Mouse (Mus musculus) liver, embryonic 12.5 days (tissue): ENCODE results near the gene Cbfa2t3. TPM values are rescaled to one million over a fixed set of nuclear protein-coding genes. Genes with fewer than 3 reads are reported as not detected.

Experiments used
- ATAC-seq: fragments of 200-750 bp; cut with Nextera tagmentation; 2 replicates; pipeline ENCODE4 v1.8.0; 2017; ENCODE audit warnings: moderate number of reproducible peaks, mild to moderate bottlenecking, moderate library complexity
- H3K27ac ChIP-seq: fragments of 300-500 bp; sonication (generic); 2 replicates; pipeline ENCODE4 v1.5.1; 2016; ENCODE audit warnings: mild to moderate bottlenecking
- H3K27me3 ChIP-seq: fragments of 300-500 bp; sonication (generic); replicated peaks from 2 replicates; pipeline ENCODE4 v1.6.1; 2016; ENCODE audit warnings: mild to moderate bottlenecking, moderate library complexity
- H3K36me3 ChIP-seq: fragments of 300-500 bp; sonication (generic); 2 replicates; pipeline ENCODE4 v1.6.1; 2016; ENCODE audit warnings: mild to moderate bottlenecking, moderate library complexity
- H3K4me1 ChIP-seq: fragments of 300-500 bp; sonication (generic); 2 replicates; pipeline ENCODE4 v1.6.1; 2016
- H3K4me2 ChIP-seq: fragments of 300-500 bp; sonication (generic); 2 replicates; pipeline ENCODE4 v1.6.1; 2016; ENCODE audit warnings: mild to moderate bottlenecking, moderate library complexity
- H3K4me3 ChIP-seq: fragments of 300-500 bp; sonication (generic); 2 replicates; pipeline ENCODE4 v1.5.1; 2016; ENCODE audit warnings: mild to moderate bottlenecking, moderate library complexity
- H3K9ac ChIP-seq: fragments of 300-500 bp; sonication (generic); 2 replicates; pipeline ENCODE4 v1.6.1; 2016; ENCODE audit warnings: mild to moderate bottlenecking, moderate library complexity
- H3K9me3 ChIP-seq: fragments of 300-500 bp; sonication (generic); replicated peaks from 2 replicates; pipeline ENCODE4 v1.6.1; 2016; ENCODE audit warnings: mild to moderate bottlenecking, moderate library complexity
- WGBS: fragments of 180-500 bp; shearing (Covaris S2); methylation state at CpG from one replicate; pipeline ENCODE4 v1.1.7; 2016; ENCODE audit not compliant: insufficient replicate concordance; 5-methylcytosine and 5-hydroxymethylcytosine counted together
- polyA plus RNA-seq: library from polyadenylated mRNA; unstranded; fragments of >200 nt; fragmentation: Nextera tagmentation; extraction: Ambion mirVana; gene quantifications from 2 replicates; pipeline ENCODE4 v1.2.1, GENCODE M21; 2016

The Cbfa2t3 gene
- polyA plus RNA-seq, 1 experiment from 2014 or later: 7.7 TPM

DNA sequence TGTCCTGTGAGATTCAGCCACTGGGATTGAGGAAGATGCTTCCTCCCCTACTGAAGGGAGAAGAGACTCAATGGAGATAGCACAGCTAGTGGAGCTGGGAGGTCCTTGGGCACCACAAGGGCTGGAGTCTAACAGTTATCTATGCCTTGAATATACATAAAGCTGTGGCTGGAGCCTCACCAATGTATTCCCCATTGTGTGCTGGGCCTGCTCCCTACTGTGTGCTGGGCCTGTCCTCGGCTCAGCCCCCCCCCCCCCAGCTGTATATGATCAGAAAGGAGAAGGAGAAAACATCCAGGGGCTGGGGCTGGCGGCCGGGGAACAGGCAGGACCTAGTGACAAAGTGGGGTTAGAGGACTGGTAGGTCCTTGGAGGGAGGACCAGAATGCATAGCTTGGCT lies 36.2 kb upstream of the Cbfa2t3 start:
- peaks cover 50% of the 10 kb centered on the region for H3K4me1 ChIP-seq
- peaks cover 77% of the 10 kb centered on the region for H3K27me3 ChIP-seq
- no peaks in the 10 kb centered on the region for H3K36me3 ChIP-seq
- H3K4me2 ChIP-seq: peak overlapping the region; percentile 61
- no peaks in the 10 kb centered on the region for H3K9me3 ChIP-seq
- H3K9ac ChIP-seq: peak overlapping the region; percentile 47
- peak overlapping the region; percentile 63; the same call in 1 of the 2 replicates for H3K27ac ChIP-seq
- H3K4me3 ChIP-seq: no peak overlapping the region
- ATAC-seq: no peak
- WGBS: 48% methylated on average over 3 of the region's 3 CpGs

GRCm38 (mm10) chr8:122728630-122729029 lies 29.7 kb upstream of the Cbfa2t3 start:
- Histone ChIP-seq H3K4me2 (no peak overlapping the region), H3K9ac (no peak overlapping the region), H3K9me3 (no peaks in the 10 kb centered on the region), H3K4me1 (no peaks in the 10 kb centered on the region), H3K4me3 (no peak overlapping the region), H3K36me3 (no peaks in the 10 kb centered on the region), H3K27me3 (peaks cover 96% of the 10 kb centered on the region), H3K27ac (no peak overlapping the region)
- WGBS: 37% methylated on average over 3 of the region's 3 CpGs
- no peak for ATAC-seq

- Histone ChIP-seq H3K4me3 (no peak overlapping the region), H3K4me2 (no peak overlapping the region), H3K27ac (no peak overlapping the region), H3K36me3 (no peaks in the 10 kb centered on the region), H3K9me3 (no peaks in the 10 kb centered on the region), H3K4me1 (peaks cover 8% of the 10 kb centered on the region), H3K9ac (no peak overlapping the region), H3K27me3 (peaks cover 96% of the 10 kb centered on the region)
- no peak for ATAC-seq
- 55% methylated on average over 5 of the region's 5 CpGs for WGBS
These were observed 28.5 kb upstream of the Cbfa2t3 start for GRCm38 (mm10) chr8:122727412-122727811.

GRCm38 (mm10) chr8:122726789-122727188 lies 27.9 kb upstream of the Cbfa2t3 start:
- Histone ChIP-seq H3K9me3 (no peaks in the 10 kb centered on the region), H3K4me2 (no peak overlapping the region), H3K36me3 (no peaks in the 10 kb centered on the region), H3K4me3 (no peak overlapping the region), H3K27me3 (peaks cover 96% of the 10 kb centered on the region), H3K27ac (no peak overlapping the region), H3K9ac (no peak overlapping the region), H3K4me1 (peaks cover 14% of the 10 kb centered on the region)
- no peak for ATAC-seq
- 63% methylated on average over 2 of the region's 2 CpGs for WGBS

- Histone ChIP-seq H3K27me3 (peaks cover 93% of the 10 kb centered on the region), H3K4me1 (peaks cover 30% of the 10 kb centered on the region), H3K4me3 (no peak overlapping the region), H3K27ac (no peak overlapping the region), H3K36me3 (no peaks in the 10 kb centered on the region), H3K4me2 (no peak overlapping the region), H3K9me3 (no peaks in the 10 kb centered on the region), H3K9ac (no peak overlapping the region)
- WGBS: 80% methylated on average over 6 of the region's 6 CpGs
- ATAC-seq: no peak
These were observed 26.3 kb upstream of the Cbfa2t3 start for GRCm38 (mm10) chr8:122725187-122725586.

DNA sequence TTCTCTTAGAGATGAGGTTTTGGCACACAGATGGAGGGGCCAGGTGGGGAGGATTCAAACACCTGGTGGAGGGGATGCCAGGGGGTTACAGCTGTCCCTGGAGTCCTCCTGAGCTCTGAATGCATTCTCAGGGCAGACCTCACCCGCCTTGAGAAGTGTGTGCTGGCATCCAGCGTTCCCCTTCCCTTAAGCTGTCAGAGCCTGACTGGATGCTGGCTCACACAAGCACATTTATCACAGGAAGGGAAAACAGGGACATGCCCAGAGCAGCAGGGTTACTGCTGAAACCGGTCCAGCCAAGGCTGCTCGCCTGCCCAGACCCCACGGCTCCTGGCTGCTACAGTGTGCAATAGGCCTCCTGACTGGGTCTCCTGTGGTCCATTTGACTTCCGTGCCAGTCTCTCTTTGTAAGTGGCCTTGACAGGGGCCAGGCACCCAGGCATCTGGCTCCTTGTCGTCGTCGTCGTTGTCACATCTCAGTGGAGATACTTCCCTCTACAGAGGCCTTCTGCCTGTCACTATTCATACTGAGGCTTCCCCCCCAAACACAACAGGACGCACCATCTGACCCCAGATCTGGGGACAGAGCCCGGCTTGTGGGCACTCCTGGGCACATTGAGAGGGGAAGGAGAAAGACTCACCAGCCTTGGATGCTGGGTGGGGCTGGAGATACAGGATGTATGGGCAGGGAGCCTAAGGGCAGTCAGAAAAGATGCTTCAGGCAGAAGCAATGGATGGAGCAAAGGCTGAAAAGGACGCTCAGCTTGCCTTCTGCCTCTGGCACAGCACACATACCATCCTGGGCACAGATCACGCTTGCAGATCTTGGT lies 22.1 kb upstream of the Cbfa2t3 start:
- peaks cover 74% of the 10 kb centered on the region for H3K27me3 ChIP-seq

GRCm38 (mm10) chr8:122720070-122720729 lies 21.3 kb upstream of the Cbfa2t3 start:
- no peaks in the 10 kb centered on the region for H3K9me3 ChIP-seq
- H3K4me2 ChIP-seq: peak overlapping the region; percentile 79
- under 1% methylated on average over 25 of the region's 25 CpGs for WGBS
- H3K4me3 ChIP-seq: peak overlapping the region; percentile 47
- ATAC-seq: peak; percentile 73
- H3K27ac ChIP-seq: peak overlapping the region; percentile 97
- H3K27me3 ChIP-seq: peaks cover 72% of the 10 kb centered on the region
- peaks cover 63% of the 10 kb centered on the region for H3K4me1 ChIP-seq
- no peaks in the 10 kb centered on the region for H3K36me3 ChIP-seq
- peak overlapping the region; percentile 64 for H3K9ac ChIP-seq

More for the DNA sequence above, 22.1 kb upstream of the Cbfa2t3 start:
- ATAC-seq: peak; percentile 14; the same call in 1 of the 2 replicates
- WGBS: 16% methylated on average over 14 of the region's 14 CpGs
- no peaks in the 10 kb centered on the region for H3K36me3 ChIP-seq
- peaks cover 63% of the 10 kb centered on the region for H3K4me1 ChIP-seq
- H3K9ac ChIP-seq: peak overlapping the region; percentile 64
- H3K4me2 ChIP-seq: peak overlapping the region; percentile 79
- peak overlapping the region; percentile 90 for H3K27ac ChIP-seq
- no peaks in the 10 kb centered on the region for H3K9me3 ChIP-seq
- peak overlapping the region; percentile 24 for H3K4me3 ChIP-seq

GRCm38 (mm10) chr8:122719500-122720065 lies 20.7 kb upstream of the Cbfa2t3 start:
- Histone ChIP-seq H3K9me3 (no peaks in the 10 kb centered on the region), H3K36me3 (no peaks in the 10 kb centered on the region), H3K4me3 (peak overlapping the region; percentile 47), H3K27me3 (peaks cover 72% of the 10 kb centered on the region), H3K27ac (peak overlapping the region; percentile 97), H3K4me1 (peaks cover 63% of the 10 kb centered on the region), H3K9ac (peak overlapping the region; percentile 59), H3K4me2 (peak overlapping the region; percentile 79)
- ATAC-seq: peak; percentile 90
- WGBS: 3% methylated on average over 7 of the region's 7 CpGs

GRCm38 (mm10) chr8:122718711-122719499 lies 20.0 kb upstream of the Cbfa2t3 start:
- Histone ChIP-seq H3K27me3 (peaks cover 72% of the 10 kb centered on the region), H3K4me1 (peaks cover 63% of the 10 kb centered on the region), H3K27ac (peak overlapping the region; percentile 97), H3K36me3 (no peaks in the 10 kb centered on the region), H3K4me3 (peak overlapping the region; percentile 25), H3K9ac (peak overlapping the region; percentile 59), H3K4me2 (peak overlapping the region; percentile 79), H3K9me3 (no peaks in the 10 kb centered on the region)
- 54% methylated on average over 14 of the region's 14 CpGs for WGBS
- ATAC-seq: no peak

GRCm38 (mm10) chr8:122717869-122718509 lies 19.1 kb upstream of the Cbfa2t3 start:
- Histone ChIP-seq H3K27me3 (peaks cover 72% of the 10 kb centered on the region), H3K9me3 (no peaks in the 10 kb centered on the region), H3K27ac (no peak overlapping the region), H3K9ac (0 out of 2 replicates have a peak overlapping the region, but pooled peaks have one; percentile 59), H3K4me2 (peak overlapping the region; percentile 79), H3K4me3 (no peak overlapping the region), H3K36me3 (no peaks in the 10 kb centered on the region), H3K4me1 (peaks cover 68% of the 10 kb centered on the region)
- WGBS: 59% methylated on average over 10 of the region's 10 CpGs
- no peak for ATAC-seq

- Histone ChIP-seq H3K27me3 (peaks cover 66% of the 10 kb centered on the region), H3K9ac (no peak overlapping the region), H3K9me3 (no peaks in the 10 kb centered on the region), H3K4me1 (peaks cover 68% of the 10 kb centered on the region), H3K4me3 (no peak overlapping the region), H3K36me3 (no peaks in the 10 kb centered on the region), H3K4me2 (no peak overlapping the region), H3K27ac (no peak overlapping the region)
- ATAC-seq: no peak
- WGBS: 83% methylated on average over 8 of the region's 8 CpGs
These were observed 17.7 kb upstream of the Cbfa2t3 start for GRCm38 (mm10) chr8:122716566-122716965.
